In the genomic region with DNA sequence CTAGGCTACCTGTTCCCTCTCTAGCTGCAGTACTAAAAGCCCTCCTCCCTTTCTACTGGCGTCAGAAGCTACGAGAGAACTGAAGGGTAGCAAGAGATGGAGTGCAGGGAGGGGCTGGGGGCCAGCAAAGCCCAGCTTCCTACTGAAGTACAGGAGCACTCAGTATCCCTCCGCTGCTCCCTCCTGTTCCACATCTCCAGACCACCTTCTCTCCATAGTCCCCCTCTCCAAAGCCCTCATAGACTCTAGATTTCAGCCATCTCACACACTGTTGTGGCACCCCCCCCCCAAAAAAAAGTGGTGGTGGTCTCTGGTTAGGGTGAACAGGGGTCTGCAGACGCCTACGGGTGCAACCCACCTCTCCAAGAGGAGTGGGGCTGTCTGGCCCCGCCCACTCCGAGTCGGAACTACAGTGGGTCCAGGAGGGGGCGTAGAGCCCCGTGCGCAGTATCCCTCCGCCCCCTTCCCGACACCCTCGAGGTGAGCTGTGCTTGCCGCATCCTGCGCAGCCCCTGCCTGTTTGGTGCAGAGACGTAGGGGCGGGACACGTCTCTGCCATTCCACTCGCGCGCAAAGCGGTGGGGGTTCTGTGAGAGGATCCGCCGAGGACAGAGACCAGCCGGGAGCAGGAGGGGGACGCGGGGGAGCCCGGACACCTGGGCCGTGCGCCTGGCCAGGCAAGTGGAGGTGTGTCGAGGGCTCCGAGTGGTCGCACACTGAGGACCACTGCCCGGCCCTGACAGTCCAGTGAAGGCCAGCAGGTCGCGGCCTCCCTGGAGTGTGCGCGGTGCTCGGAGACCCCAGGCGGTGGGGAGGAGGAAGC, we compare ENCODE assay signal across 8 mouse cellular contexts. TPM values are rescaled to one million over a fixed set of nuclear protein-coding genes. Genes with fewer than 3 reads are reported as not detected.
A peak's percentile ranks its signal among the peaks of the same experiment; 100 is the strongest.
DNase-seq lines count a peak whose midpoint lies in the region; ATAC-seq lines count a peak whose summit lies in the region.

No protein-coding gene starts in this region.

- no peaks in the 10 kb centered on the region for H3K36me3 ChIP-seq in erythroblast, embryonic 14.5 days (ENCODE audit: control insufficient read depth)
- peaks cover 29% of the 10 kb centered on the region for H3K36me3 ChIP-seq in embryonic facial prominence, embryonic 14.5 days (ENCODE audit: control insufficient read depth, insufficient read depth, low read length)
- peaks cover 24% of the 10 kb centered on the region for H3K36me3 ChIP-seq in limb, embryonic 13.5 days
- peaks cover 24% of the 10 kb centered on the region for H3K36me3 ChIP-seq in midbrain, embryonic 14.5 days (ENCODE audit: control insufficient read depth, insufficient read depth, low read length)

- H3K27me3 ChIP-seq in erythroblast, embryonic 14.5 days (ENCODE audit: control insufficient read depth) = no peaks in the 10 kb centered on the region; the same call in 1 of the 2 replicates
- no peaks in the 10 kb centered on the region for H3K27me3 ChIP-seq in embryonic facial prominence, embryonic 14.5 days (replicated peaks; ENCODE audit: control insufficient read depth, insufficient read depth, low read length)
- H3K27me3 ChIP-seq in limb, embryonic 13.5 days = no peaks in the 10 kb centered on the region
- H3K27me3 ChIP-seq in midbrain, embryonic 14.5 days (ENCODE audit: control insufficient read depth, insufficient read depth, low read length) = no peaks in the 10 kb centered on the region

- peak overlapping the region; percentile 66 for H3K4me3 ChIP-seq in erythroblast, embryonic 14.5 days (replicated peaks)
- H3K4me3 ChIP-seq in embryonic facial prominence, embryonic 14.5 days (ENCODE audit: low read depth, low read length) = peak overlapping the region; percentile 63
- H3K4me3 ChIP-seq in limb, embryonic 13.5 days = peak overlapping the region; percentile 61
- H3K4me3 ChIP-seq in midbrain, embryonic 14.5 days (replicated peaks; ENCODE audit: low read depth, low read length) = peak overlapping the region; percentile 61

- ATAC-seq in erythroblast, adult 5-6 weeks (replicated peaks; ENCODE audit: low FRiP score, poor library complexity, severe bottlenecking) = no peak
- ATAC-seq in embryonic facial prominence, embryonic 14.5 days (ENCODE audit: low read depth) = peak; percentile 99
- ATAC-seq in limb, embryonic 13.5 days (ENCODE audit: low FRiP score, low read depth) = peak; percentile 98
- ATAC-seq in midbrain, embryonic 14.5 days (ENCODE audit: low FRiP score, low TSS enrichment) = peak; percentile 97

- H3K27ac ChIP-seq in embryonic facial prominence, embryonic 14.5 days (replicated peaks; ENCODE audit: low read depth, low read length) = peak overlapping the region; percentile 77
- peak overlapping the region; percentile 81 for H3K27ac ChIP-seq in limb, embryonic 13.5 days
- H3K27ac ChIP-seq in midbrain, embryonic 14.5 days (replicated peaks; ENCODE audit: low read depth, low read length) = peak overlapping the region; percentile 90

- peak; percentile 94 for DNase-seq in embryonic facial prominence, embryonic 14.5 days (ENCODE audit: low spot score)
- peak; percentile 49 to 51 for DNase-seq in heart, adult 9 months (ENCODE audit: low spot score in 2 of 2)
- peak; percentile 36 for DNase-seq in kidney, adult 9 months
- DNase-seq in midbrain, embryonic 14.5 days = peak; percentile 87
- peak; percentile 10 to 37 for DNase-seq in spleen, postnatal 14 days (ENCODE audit: low spot score in 2 of 2)

- H3K4me2 ChIP-seq in embryonic facial prominence, embryonic 14.5 days (ENCODE audit: low read depth, low read length) = peak overlapping the region; percentile 56
- peak overlapping the region; percentile 63 for H3K4me2 ChIP-seq in limb, embryonic 13.5 days (replicated peaks)
- peak overlapping the region; percentile 55 for H3K4me2 ChIP-seq in midbrain, embryonic 14.5 days (ENCODE audit: low read length)

- H3K9me3 ChIP-seq in erythroblast, embryonic 14.5 days (ENCODE audit: control insufficient read depth, low read length) = no peaks in the 10 kb centered on the region
- no peaks in the 10 kb centered on the region for H3K9me3 ChIP-seq in embryonic facial prominence, embryonic 14.5 days (ENCODE audit: control insufficient read depth, low read length)
- H3K9me3 ChIP-seq in limb, embryonic 13.5 days = no peaks in the 10 kb centered on the region
- no peaks in the 10 kb centered on the region for H3K9me3 ChIP-seq in midbrain, embryonic 14.5 days (ENCODE audit: control insufficient read depth, low read length)

- peaks cover 6% of the 10 kb centered on the region; the same call in 1 of the 2 replicates for H3K4me1 ChIP-seq in erythroblast, embryonic 14.5 days (ENCODE audit: control insufficient read depth)
- no peaks in the 10 kb centered on the region for H3K4me1 ChIP-seq in embryonic facial prominence, embryonic 14.5 days (ENCODE audit: control insufficient read depth, insufficient read depth, low read length)
- H3K4me1 ChIP-seq in limb, embryonic 13.5 days = no peaks in the 10 kb centered on the region
- H3K4me1 ChIP-seq in midbrain, embryonic 14.5 days (ENCODE audit: control insufficient read depth, insufficient read depth, low read length) = no peaks in the 10 kb centered on the region

- WGBS in embryonic facial prominence, embryonic 14.5 days = 19% methylated on average over 32 of the region's 41 CpGs
- WGBS in limb, embryonic 13.5 days = 10% methylated on average over 41 of the region's 41 CpGs
- WGBS in midbrain, embryonic 14.5 days = 20% methylated on average over 39 of the region's 41 CpGs

- peak overlapping the region; percentile 81 for H3K9ac ChIP-seq in embryonic facial prominence, embryonic 14.5 days (ENCODE audit: low read depth, low read length)
- H3K9ac ChIP-seq in limb, embryonic 13.5 days = peak overlapping the region; percentile 78
- peak overlapping the region; percentile 74 for H3K9ac ChIP-seq in midbrain, embryonic 14.5 days (replicated peaks; ENCODE audit: low read length)

RNA-seq across cellular contexts. Expression of a gene that starts 46.8 kb away (rescaled TPM):
- polyA plus RNA-seq in erythroblast, embryonic 14.5 days (2012) = 0.23 TPM in 1 of 2 replicates, not detected in the other
- not detected in 2 replicates for total RNA-seq in erythroblast, adult 5-6 weeks (2015; ENCODE audit: low replicate concordance)
- not detected in 2 replicates for total RNA-seq in erythroblast, adult 5-6 weeks (2017; ENCODE audit: low replicate concordance)
- 28.0 and 36.9 TPM in 2 replicates for polyA plus RNA-seq in embryonic facial prominence, embryonic 14.5 days (2014; fragmentation: Nextera tagmentation; extraction: Ambion mirVana)
- polyA plus RNA-seq in limb, embryonic 13.5 days (2015; fragmentation: Nextera tagmentation; extraction: Ambion mirVana) = 51.2 and 56.9 TPM in 2 replicates
- polyA plus RNA-seq in midbrain, embryonic 14.5 days (2014; fragmentation: Nextera tagmentation; extraction: Ambion mirVana) = 134 and 181 TPM in 2 replicates

Comparison
In these comparisons a context has a peak if more than half of its experiments do, and no peak if none do; other contexts are left out.
1. DNase-seq: peak in every context shown above with its lines; median percentile 94 in embryonic facial prominence, embryonic 14.5 days; 87 in midbrain, embryonic 14.5 days; 50 in heart, adult 9 months; 36 in kidney, adult 9 months; 24 in spleen, postnatal 14 days.
2. RNA of a gene that starts 46.8 kb away (polyA plus RNA-seq): 134 to 181 TPM in midbrain, embryonic 14.5 days, 51.2 to 56.9 TPM in limb, embryonic 13.5 days and 28.0 to 36.9 TPM in embryonic facial prominence, embryonic 14.5 days; 0.23 TPM in erythroblast, embryonic 14.5 days; every median in the first group is over 10 times any median in the second.
3. Peak in every context shown above with its lines, with median percentiles within 50 percentile points of each other: H3K4me3 ChIP-seq, H3K27ac ChIP-seq, H3K4me2 ChIP-seq and H3K9ac ChIP-seq.